Mouse (Mus musculus) limb, embryonic 13.5 days (tissue): ENCODE results near the gene Gm21783. TPM values are rescaled to one million over a fixed set of nuclear protein-coding genes. Genes with fewer than 3 reads are reported as not detected.
"Not testable (repeated sequence)": the region's sequence is repeated elsewhere in the genome, so short reads cannot be mapped to it uniquely, and the experiment has no call there.

ENCODE experiments used
- ATAC-seq: fragments of 200-750 bp; cut with Nextera tagmentation; 2 replicates; pipeline ENCODE4 v1.8.0; 2017; ENCODE audit warnings: low read depth, moderate number of reproducible peaks, moderate TSS enrichment; ENCODE audit not compliant: low FRiP score
- H3K27ac ChIP-seq: fragments of 300-500 bp; sonication (generic); 2 replicates; pipeline ENCODE4 v1.5.1; 2015; ENCODE audit warnings: inconsistent platforms, mild to moderate bottlenecking, moderate library complexity
- H3K27me3 ChIP-seq: fragments of 300-500 bp; sonication (generic); 2 replicates; pipeline ENCODE4 v1.6.1; 2015; ENCODE audit warnings: mild to moderate bottlenecking, inconsistent platforms
- H3K36me3 ChIP-seq: fragments of 300-500 bp; sonication (generic); 2 replicates; pipeline ENCODE4 v1.6.1; 2015; ENCODE audit warnings: inconsistent platforms, mild to moderate bottlenecking, moderate library complexity
- H3K4me1 ChIP-seq: fragments of 300-500 bp; sonication (generic); 2 replicates; pipeline ENCODE4 v1.6.1; 2015; ENCODE audit warnings: inconsistent platforms
- H3K4me2 ChIP-seq: fragments of 300-500 bp; sonication (generic); replicated peaks from 2 replicates; pipeline ENCODE4 v1.6.1; 2015; ENCODE audit warnings: inconsistent platforms, mild to moderate bottlenecking, moderate library complexity
- H3K4me3 ChIP-seq: fragments of 300-500 bp; sonication (generic); 2 replicates; pipeline ENCODE4 v1.5.1; 2015; ENCODE audit warnings: moderate library complexity, mild to moderate bottlenecking, inconsistent platforms
- H3K9ac ChIP-seq: fragments of 300-500 bp; sonication (generic); 2 replicates; pipeline ENCODE4 v1.6.1; 2015; ENCODE audit warnings: mild to moderate bottlenecking, inconsistent platforms
- H3K9me3 ChIP-seq: fragments of 300-500 bp; sonication (generic); 2 replicates; pipeline ENCODE4 v1.6.1; 2016; ENCODE audit warnings: inconsistent platforms
- WGBS: fragments of 180-500 bp; shearing (Covaris S2); methylation state at CpG from one replicate; pipeline ENCODE4 v1.1.7; 2015; 5-methylcytosine and 5-hydroxymethylcytosine counted together
- polyA plus RNA-seq: library from polyadenylated mRNA; unstranded; fragments of >200 nt; fragmentation: Nextera tagmentation; extraction: Ambion mirVana; gene quantifications from 2 replicates; pipeline ENCODE4 v1.2.1, GENCODE M21; 2015

The Gm21783 gene
- polyA plus RNA-seq, result not detected in 2 replicates

DNA sequence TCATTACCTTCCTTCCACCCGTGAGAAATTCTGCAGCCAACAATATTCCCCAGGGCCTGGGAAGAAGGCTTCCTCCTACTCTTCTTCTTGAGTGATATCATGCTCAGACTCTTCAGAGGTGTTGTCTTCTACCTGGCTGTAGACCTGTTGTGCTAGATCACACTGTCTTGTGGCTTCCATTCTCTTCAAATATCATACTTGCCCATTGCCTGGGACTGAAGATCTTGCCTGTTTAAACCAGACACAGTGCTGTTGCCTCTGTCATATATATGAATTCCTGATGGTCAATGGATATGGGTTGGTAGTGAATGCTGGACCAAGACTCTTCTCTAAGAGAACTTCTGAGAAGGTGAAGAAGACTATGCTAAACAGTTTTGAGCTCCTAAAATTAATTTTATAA is at the start of gene Gm21783:
Gene Gm21783 (minus strand): TSS at position 101 of the 400 bp plus-strand sequence.
- H3K36me3 ChIP-seq, H3K9ac ChIP-seq, H3K27ac ChIP-seq, H3K4me3 ChIP-seq, H3K4me2 ChIP-seq, H3K27me3 ChIP-seq, H3K9me3 ChIP-seq, ATAC-seq, H3K4me1 ChIP-seq: not testable (repeated sequence)
- no CpG with 5 or more reads among the region's 1 CpGs for WGBS
